Mouse (Mus musculus) testis, postnatal 14 days (tissue): ENCODE results near the gene Dtl.

Source experiments
- DNase-seq: peaks from one replicate; pipeline ENCODE4 v3.0.0; 2021; ENCODE audit warnings: low spot score

Gene Dtl

DNA sequence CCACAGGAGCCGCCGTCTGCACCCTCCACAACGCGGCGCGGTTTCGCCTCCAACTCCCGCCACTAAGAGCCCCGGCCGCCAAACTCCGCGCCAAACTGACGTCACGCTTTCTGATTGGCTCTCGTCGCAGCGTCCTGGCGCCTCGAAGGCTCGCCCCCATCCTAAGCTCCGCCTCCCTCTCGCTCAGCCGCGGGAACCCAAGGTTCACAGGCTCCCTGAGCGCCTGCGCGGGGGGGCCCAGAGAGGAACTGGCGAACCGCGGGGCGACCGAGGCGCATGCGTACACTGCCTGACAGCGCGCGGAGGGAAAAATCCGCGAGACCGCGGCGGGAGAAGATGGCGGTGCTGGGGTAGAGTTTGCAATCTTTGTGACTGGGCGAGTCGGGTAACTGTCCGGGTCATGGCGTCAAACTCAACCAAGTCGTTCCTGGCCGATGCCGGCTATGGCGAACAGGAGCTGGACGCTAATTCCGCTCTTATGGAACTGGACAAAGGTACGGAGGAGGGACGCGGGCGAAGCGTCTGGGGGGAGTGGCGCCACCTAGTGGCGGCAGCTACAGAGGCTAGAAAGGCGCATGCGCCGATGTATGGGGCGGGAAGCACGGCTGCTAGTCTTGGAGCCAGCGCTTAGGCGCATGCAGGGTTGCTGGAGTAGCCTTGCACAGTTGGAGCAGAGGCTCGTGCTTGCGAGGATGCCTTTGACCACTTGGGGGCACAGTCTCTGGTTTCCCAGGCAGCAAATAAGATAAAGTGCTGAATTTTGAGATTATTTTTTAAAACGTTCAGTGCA is at the start of gene Dtl, which contains the start of gene Ints7:
Gene Dtl (minus strand): TSS at position 87 of the 790 bp plus-strand sequence.
Gene Ints7 (plus strand): TSS at position 179 of the 790 bp plus-strand sequence.
- peak; percentile 100 for DNase-seq

DNA sequence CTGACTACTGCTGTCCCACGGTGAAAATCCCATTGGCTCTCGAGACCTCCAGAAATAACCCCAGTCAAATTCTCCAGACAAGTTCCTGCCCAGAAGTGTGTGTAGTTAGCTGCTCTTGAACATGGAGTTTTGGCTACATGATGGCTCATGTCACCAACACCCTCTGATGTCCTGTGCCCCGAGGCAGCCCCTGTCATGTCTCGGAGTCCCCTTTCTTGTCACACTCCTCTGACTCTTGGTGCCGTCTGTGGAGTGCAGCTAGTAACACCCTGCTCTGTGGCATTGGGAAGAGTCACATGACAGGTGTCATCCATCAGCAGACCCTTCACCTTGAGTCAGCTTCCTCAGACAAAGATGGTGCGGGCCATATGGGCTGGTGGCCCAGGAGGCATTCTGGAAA is 49.7 kb upstream of the Dtl start:
- no peak for DNase-seq

DNA sequence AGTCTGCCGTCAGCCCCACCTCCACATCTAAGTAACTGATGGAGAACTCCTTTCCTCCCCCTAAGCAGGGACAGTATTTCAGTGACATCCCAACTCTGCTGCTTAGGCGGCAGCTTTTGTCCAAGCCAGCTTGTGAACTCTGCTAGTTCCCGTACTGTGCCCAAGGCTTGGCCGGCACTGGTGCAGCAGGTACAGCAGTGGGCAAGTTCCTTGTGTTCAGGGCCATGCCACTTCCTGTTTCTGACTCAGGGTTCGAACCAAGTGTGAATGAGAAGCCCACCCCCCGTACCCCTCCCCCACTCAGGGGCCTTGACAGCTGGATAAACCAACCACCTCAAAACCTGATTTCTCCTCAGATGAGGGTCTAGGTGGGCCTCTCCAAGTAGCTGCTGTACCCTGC is 49.1 kb upstream of the Dtl start:
- no peak for DNase-seq

DNA sequence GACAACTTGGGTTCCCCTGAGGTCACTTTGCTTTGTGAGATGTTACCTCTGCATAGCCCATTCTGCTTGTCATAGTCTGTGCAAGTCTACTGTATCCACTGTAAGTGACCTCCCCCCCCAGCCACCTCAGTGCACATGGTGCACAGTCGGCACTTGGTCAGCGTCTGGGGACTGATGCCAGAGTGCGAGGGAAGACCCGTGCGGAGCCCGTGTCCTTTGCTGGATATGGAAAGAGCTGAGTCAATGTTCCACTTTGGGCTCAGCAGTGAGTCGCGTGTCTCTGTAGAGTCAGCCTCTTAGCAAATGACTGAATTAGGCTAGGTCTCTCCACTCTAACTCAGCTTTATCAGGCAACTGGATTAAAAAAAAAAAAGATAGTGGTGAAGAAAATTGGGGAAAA is 47.5 kb upstream of the Dtl start:
- DNase-seq: no peak

DNA sequence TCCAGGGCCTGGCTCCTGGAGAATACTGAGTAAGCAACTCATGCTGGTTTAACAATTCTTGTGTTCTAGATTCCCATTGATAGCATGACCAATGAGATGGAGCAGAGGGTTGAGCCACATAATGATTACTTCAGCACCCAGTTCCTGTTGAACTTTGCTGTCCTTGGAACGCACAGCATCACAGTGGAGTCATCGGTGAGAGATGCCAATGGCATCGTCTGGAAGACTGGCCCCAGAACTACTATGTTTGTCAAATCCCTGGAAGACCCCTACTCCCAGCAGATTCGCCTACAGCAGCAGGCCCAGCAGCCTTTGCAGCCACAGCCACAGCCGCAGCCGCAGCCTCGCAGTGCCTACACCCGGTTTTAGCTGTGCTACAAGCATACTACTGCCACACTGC is 45.8 kb upstream of the Dtl start:
- no peak for DNase-seq

DNA sequence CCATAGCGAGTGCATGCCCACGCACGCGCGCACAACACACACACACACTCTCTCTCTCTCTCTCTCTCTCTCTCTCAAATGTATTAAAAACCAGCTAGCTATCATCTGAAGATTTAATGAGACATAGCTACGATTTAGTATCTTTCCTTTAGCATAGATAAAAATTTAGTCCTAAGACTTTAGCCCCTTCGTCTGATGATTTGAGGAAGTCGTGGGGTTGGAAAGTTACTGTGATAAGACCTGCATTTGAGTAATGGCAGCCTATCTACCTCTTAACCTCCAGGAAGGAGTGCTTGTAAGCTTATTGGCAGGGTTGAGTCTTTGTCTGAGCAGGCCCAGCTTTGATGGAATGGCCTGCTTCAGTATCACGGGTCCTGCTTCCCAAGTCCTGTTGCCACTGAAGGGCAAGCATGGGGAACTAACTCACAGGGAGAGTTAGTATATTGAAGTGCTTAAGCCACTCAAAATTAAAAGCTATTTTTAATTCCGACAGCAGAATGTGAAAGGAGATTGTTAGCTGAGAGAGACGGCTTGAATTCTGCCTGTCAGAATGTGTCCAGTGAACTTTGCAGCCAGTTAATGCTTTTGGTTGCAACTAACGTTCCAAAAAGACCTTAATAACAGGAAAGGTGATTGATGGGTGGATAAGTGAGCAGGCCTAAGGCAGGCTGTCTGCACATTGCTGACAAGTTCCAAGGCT is 42.9 kb upstream of the Dtl start:
- DNase-seq: no peak

DNA sequence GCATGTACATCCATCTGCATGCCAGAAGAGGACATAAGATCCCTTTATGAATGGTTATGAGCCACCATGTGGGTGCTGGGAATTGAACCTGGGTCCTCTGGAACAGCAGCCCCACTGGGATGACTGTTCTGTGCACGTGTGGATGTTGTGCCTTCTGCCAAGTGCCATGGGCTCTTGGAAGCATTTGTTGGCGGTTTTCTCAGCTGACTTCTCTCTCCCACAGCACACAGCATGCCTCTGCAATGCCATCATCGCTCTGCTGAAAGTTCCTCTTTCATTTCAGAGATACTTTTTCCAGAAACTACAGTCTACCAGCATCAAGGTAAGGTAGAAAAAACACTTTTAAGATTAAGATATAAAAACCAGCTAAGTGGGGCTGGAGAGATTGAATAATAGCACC is 42.2 kb upstream of the Dtl start:
- DNase-seq: no peak

DNA sequence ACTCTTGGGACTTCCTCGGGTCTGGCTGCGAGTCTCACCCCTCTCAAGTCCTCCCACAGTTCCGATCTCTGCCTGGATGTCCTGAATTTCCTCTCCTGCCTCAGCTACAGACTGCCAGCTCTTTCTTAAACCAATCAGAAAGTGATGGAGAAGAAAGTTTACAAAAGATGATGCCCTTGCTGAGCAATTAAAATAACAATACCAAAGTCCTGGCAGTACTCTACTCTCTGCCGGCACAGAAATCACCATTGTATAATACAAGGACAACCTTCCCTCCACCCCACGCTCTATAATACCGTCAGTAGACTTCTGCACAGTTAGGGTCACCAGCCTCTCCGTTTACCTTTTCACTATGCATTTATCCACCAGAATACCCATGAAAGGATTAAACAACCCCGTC is 40.9 kb upstream of the Dtl start:
- no peak for DNase-seq

DNA sequence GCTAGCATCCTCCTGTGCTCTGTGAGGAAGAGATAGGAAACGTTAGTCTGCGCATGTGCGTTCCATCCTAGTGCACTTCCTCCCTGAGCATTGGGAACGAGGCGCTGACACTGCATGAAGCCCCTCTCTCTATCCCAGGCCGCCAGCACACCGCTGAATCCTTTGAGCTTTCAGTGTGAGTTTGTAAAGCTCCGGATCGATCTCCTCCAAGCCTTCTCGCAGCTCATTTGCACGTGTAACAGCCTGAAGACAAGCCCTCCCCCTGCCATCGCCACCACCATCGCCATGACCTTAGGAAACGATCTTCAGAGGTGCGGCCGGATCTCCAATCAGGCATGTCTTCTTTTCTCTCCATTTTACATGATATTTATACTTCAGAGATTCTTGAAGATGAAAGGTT is 37.5 kb upstream of the Dtl start:
- DNase-seq: no peak

DNA sequence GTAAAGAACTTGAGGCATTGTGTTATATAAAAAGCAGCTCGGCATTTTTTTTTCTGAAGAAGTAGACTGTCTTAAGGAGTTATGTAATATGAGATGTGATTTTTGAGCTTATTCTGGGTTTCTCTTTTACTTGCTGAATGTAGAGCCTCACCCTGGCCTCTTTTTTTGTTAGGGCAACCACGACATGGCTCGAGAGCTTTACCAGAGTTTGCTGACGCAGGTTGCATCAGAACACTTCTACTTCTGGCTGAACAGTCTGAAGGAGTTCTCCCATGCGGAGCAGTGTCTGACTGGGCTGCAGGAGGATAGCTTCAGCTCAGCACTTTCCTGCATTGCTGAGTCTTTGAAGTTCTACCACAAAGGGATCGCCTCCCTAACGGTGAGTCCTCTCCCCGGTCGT is 36.3 kb upstream of the Dtl start:
- no peak for DNase-seq

DNA sequence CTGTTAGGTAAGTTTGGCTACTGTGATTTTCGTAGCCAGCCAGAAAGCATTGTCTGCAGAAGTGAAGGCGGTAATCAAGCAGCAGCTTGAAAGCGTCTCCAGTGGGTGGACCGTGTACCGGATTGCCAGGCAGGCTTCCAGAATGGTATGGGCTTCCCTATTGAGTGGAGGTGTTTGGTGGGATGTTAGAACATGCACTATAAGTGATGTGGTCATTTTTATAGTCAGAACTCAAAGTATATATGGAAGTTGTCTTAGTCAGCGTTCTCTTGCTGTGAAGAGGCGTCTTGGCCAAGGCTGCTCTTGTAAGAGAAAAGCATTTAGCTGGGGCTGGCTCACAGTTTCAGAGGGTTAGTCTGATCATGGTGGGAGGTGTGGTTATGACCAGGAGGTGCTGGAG is 35.0 kb upstream of the Dtl start:
- DNase-seq: no peak

DNA sequence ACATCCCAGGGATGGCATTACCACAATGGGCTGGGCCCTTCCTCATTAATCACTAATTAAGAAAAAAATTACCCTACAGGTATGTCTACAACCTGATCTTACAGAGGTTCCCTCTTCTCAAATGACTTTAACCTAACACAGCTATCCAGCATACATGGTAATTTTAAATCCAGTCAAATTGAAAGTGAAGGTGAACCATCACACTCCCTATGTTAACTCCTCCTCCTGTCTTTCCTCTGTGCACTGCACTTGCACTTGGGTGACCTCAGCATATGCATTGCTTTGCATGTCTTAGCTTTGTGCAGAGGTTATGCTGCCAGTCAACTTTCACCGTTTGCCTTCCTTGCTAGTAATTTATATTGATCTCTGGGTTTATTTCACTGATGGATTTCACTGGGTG is 34.2 kb upstream of the Dtl start:
- DNase-seq: no peak

DNA sequence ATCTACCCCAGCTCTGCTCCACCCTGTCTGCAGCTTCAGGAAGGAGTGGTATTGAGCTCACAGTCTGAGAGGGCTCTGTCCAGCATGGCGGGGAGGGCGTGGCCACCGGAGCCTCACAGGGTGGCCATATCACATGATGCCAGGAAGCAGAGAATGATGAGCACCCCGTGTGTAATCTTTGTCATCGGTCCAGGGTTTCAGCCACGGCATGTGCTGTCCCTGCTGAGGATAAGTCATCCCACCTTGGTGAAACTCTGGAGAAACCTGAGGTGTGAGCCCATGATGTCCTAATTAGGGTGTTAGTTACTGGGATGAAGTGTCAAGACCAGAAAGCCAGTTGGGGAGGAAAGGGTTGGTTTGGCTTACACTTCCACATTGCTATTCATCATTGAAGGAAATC is 33.7 kb upstream of the Dtl start:
- no peak for DNase-seq

DNA sequence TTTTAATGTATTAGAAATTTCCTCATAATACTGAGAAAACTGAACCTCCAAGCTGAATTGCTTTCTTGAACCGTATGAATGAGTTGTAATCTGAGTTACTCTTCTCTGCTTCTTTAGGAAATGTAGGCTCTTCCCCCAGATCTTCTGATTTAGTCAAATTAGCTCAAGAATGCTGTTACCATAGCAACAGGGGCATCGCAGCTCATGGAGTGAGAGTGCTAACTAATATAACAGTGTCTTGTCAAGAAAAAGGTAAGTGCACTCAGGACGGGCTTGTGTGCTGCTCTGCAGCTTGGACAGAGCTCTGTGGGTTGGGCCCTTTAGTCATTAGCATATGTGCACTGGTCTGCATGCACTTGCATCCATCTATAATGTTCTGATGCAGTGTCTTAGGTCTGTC is 29.3 kb upstream of the Dtl start:
- no peak for DNase-seq

DNA sequence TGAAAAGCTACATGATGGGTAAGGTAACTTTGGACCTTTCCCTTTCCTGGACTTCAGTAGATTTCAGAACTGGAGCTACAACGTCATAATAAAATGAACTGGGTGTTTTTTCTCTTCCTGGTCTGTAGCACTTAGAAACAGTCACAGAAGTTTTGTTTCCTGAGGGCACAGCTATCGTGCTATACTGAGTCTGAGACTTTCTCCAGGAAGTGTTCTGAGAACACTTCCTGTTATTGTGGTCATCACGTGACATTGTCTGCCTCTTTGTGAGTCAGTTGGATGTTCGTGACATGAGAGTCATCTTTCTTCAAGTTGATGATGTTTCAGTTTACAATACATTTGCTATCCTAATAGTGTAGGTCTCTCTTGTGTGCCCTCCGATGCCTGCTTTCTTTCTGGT is 23.9 kb upstream of the Dtl start:
- DNase-seq: no peak

DNA sequence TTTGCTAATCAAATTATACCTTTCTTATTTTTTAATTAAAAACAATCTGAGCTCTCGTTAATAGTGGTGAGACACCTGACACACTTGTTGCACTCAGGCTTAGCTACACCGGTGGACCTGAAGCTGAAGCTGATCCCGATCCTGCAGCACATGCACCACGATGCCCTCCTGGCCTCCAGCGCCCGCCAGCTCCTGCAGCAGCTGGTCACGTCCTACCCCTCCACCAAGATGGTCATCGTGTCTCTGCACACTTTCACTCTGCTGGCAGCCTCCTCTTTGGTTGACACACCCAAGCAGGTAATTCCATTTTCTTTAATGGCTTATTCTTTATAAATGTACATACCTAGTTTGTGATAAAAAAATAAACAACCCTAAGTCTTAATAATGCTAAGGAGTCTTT is 20.7 kb upstream of the Dtl start:
- DNase-seq: no peak

DNA sequence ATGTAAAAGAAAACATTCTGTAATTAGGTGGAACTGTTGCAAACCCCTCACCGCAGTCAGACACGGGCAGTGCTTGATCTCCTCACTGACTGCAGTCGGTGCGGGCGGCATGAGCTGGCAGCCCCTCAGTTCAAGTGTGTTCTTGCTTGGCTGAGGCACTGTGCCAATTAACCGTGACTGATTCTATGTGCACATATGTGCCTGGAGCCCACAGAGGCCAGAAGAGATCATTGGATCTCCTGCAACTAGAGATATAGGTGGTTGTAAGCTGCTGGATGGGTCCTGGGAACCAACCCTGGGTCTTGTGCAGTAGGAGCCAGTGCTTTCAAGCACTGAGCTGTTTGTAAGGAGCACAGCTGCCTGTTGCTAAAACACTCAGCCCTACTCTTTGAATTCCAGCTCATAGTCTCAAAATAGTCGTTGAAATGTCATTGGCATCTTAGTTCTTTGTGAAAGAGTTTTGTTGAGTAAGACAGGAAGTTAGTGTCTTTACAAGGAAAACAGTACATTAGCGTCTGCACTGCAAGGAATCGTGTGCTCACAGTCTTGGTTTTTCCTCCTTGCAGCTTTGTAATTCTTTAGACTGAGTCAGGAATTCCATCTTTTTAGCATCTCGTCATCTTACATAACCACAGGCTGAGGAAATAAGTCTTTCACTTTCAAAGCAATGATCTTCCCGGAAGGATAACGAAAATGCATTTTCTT is 16.8 kb upstream of the Dtl start:
- DNase-seq: no peak

DNA sequence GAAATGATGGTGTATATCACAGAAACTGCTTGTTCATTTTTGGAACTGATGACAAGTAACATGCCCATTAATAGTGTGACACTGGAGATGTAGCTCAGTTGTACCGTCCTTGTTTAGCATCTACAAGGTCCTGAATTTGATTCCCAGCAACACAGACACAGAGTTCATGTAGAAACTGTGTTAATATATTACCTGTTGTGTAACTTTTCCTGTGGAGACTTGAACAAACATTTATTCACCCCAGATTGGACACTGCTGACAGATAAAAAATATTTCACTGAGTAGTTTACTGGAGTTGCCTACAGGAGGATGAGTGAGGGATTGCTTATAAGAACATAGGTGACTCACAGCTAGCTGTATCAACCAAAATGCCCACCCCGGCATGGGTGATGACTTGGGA is 13.4 kb upstream of the Dtl start:
- no peak for DNase-seq

DNA sequence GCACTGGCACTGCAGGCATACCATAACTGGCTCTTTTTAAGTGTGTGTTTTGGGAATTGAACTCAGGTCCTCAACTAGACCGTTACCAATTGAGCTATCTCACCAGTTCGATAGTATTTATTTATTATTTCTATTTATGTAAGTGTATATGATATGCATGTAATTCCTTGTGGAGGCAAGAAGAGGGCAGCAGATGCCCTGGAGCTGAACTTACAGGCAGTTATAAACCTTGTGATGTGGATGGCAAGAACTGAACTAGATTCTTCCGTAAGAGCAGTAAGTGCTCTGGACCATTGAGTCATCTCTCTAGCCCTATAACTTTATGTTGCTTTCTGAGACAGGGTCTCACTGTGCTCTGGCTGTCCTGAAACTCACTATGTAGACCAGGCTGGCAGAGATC is 11.7 kb upstream of the Dtl start:
- DNase-seq: no peak

DNA sequence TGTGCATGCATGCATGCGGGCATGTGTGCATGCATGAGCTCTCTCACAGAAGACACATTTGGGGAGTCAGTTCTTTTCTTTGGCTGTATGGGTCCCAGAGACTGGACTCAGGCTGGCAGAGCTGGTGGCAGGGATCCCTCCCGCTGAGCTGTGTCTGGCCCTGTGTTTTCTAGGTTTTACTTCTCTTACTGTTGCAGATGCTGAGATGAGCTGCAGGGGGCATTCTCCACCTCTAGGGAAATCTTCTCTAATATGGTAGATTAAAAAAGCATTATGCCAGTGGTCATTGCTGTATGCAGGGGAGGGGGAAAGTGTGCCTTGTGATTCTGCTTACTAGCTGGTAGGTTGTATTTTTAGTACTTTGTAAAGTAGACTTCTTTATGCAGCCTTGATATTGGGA is 10.4 kb upstream of the Dtl start:
- no peak for DNase-seq

DNA sequence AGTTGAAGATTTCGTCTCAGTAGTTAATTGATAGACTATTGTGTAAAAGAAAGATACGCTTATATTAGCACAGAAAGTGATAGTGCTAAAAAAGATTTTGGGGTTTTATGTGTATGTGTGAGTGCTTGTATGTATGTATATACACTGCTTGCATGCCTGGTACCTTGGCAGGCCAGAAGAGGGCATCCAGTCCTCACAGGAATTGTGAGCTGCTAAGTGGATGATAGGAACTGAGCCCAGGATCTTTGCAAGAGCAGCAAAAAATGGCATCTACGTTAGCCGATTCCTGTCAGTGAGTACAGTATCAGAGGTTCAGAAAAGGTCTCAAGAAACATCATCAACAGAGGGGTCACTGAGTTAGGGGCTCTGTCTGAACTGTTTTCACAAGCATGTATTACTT is 9.1 kb upstream of the Dtl start:
- no peak for DNase-seq

DNA sequence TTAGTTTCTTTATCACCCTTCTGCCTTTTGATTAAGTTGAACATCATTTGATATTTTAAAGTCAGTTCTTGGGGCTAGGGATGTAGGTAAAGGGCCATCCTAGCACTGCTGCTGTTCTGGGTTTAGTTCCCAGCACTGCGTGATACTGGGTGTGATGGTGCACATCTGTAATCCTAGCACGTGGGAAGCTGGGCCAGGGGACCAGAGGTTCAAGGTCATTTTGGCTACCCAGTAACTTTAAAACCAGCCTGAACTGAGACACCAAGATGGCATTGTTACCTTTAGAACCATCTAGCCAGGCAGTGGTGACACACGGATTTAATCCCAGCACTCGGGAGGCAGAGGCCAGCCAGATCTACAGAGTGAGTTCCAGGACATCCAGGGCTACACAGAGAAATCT is 8.5 kb upstream of the Dtl start:
- no peak for DNase-seq

DNA sequence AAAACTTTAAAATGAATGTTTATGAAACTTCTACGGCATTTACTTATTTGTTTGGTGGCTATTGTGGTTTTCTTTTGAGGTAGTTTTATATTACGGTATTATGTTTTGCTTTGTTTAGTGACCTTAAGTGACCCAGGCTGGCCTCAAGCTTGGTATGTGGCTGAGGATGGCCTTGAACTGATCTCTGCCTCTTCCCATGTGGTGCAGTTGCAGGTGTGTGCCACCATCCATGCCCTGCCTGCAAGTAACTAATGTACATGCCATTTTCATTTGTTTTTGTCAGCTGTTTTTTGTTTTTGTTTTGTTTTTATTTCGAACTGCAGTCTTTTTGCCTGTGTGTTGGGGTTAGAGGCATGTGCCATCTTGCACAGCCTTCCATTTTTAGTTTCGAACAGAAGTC is 6.3 kb upstream of the Dtl start:
- DNase-seq: no peak
